Mouse (Mus musculus): ENCODE measurements around the gene Mmd.

GRCm38 (mm10) chr11:90280069-90280468 is 30.8 kb downstream of the Mmd start:
- TF ChIP-seq CTCF (IDR thresholded peaks at IDR 0.05; ENCODE audit: control insufficient read depth, insufficient read depth, low read length): no peak
- no peak for TF ChIP-seq POLR2A (IDR thresholded peaks at IDR 0.05; ENCODE audit: borderline replicate concordance, control insufficient read depth, low read depth, low read length)
